Mouse (Mus musculus): Measurements from ENCODE around the gene Il1b.
A peak's percentile ranks its signal among the peaks of the same experiment; 100 is the strongest.

Gene Il1b

DNA sequence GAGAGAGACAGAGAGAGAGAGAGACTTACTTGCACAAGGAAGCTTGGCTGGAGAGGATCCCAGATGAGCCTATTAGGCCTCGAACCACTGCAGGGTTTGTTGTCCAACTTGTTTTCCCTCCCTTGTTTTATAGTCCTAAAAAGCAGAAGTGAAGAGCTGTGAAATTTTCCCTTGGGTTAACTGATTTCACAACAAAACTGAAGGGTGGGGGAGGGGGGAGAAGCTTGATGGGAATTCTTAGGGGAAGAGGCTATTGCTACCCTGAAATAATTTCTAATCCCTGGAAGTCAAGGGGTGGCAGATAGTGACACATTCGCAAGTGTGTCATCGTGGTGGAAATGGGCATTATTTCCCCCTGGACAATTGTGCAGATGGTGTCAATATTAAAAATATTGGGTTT, at the start of gene Il1b:
Gene Il1b (minus strand): TSS at position 101 of the 400 bp plus-strand sequence.
- no peak for DNase-seq (ENCODE audit: low spot score)

GRCm38 (mm10) chr2:129419361-129419880, 48.5 kb upstream of the Il1b start:
- no peak for DNase-seq (ENCODE audit: low spot score)

GRCm38 (mm10) chr2:129414593-129414992, 43.7 kb upstream of the Il1b start:
- no peak for DNase-seq (ENCODE audit: low spot score)

GRCm38 (mm10) chr2:129413488-129413887, 42.5 kb upstream of the Il1b start:
- DNase-seq (ENCODE audit: low spot score) = no peak

DNA sequence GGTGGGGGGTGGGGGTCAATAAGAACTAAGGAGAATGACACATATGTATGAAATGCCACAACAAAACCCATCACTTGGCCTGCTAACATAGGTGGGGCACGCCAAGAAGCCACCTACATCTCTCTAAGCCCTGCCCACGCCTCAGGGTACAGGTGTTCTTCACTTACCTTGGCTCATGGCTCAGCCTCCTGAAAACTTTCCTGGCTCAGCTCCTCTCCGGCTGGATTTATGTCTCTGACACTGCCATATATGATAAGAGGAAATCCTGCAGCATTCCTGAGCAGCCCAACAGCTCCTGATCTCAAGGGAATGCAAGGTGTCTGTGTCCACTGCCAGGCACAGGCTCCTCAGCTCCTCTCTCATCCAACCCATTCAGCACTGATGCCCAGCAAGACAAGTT, 40.7 kb upstream of the Il1b start:
- no peak for DNase-seq (ENCODE audit: low spot score)

DNA sequence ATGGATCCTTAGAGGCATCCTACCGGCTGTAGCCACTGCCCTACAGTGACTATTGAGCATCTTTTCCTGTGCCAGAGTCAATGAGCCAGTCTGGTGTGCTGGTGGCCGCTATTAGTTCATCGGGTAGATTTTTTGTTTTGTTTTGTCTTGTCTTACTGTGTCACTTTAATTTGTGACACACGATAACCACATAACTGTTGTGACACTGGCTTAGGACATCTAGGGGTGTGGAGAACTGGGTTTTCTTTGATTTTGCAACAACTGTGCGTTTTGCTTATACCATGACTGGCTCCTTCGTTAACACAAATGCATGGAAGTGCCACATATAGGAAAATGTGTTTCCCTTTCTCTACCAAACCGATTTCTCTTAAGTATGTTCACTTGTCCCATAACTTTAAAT, 39.4 kb upstream of the Il1b start:
- DNase-seq (ENCODE audit: low spot score) = no peak

DNA sequence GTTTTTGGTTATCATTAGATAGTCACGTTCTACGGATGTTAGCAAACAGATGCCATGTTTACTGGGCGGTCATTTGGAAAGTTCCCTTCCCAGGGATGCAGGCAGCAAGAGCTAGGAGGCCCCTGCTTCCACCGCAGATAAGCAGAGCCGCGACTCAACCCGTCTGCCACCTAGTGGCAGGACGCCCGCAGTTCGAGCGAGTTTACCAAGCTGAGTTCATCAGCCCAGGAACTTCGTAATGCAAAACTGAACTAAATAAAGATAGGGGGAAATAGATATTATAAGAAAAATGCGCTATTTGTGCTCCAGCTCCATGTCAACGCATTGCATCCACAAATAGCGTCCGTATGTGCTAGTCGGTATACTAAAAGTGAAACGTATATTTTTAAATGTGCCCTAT, 37.5 kb upstream of the Il1b start:
- peak; percentile 62 for DNase-seq (ENCODE audit: low spot score)

DNA sequence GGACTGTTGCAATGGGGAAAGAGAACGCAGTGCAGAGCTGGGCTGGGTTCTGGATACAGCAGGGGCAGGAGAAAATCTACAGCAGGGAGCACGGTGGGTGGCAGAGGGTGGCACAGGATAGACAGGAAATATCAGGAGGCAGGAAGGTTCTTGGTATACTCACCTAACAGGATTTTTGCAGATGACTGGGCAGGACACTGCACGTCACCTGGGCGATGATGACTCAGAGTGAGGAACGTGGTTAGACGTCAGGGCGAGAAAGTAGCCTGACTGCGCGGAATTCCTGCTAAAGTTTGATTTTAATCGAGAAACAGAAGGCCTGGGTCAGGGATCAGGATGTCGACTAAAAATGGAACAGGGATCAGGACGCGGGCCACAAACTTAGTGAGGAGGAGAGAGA, 36.7 kb upstream of the Il1b start:
- DNase-seq (ENCODE audit: low spot score) = no peak

GRCm38 (mm10) chr2:129406508-129406907, 35.6 kb upstream of the Il1b start:
- no peak for DNase-seq (ENCODE audit: low spot score)

GRCm38 (mm10) chr2:129403786-129404185, 32.8 kb upstream of the Il1b start:
- DNase-seq (ENCODE audit: low spot score) = no peak

GRCm38 (mm10) chr2:129402330-129402729, 31.4 kb upstream of the Il1b start:
- no peak for DNase-seq (ENCODE audit: low spot score)

DNA sequence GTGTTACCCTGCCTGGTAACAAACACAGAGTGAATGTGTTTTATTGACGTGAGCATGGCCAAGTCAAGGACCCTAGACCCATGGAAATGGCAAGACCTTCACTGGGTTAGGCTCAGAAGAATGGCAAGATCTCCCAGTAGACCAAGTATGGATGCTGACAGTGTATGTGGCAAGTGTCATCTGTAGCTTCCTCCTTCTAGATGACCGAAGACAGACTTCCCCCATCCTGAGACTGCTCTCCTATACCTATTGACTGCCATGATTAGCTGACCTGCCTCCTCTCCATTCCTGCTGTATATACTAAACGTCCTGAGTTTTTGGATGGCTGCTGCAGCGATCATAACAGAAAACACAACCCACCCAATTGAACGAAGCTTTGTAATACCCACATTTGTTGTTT, 30.9 kb upstream of the Il1b start:
- no peak for DNase-seq (ENCODE audit: low spot score)

- no peak for DNase-seq (ENCODE audit: low spot score)
Observed at GRCm38 (mm10) chr2:129398176-129398575, 27.2 kb upstream of the Il1b start.

DNA sequence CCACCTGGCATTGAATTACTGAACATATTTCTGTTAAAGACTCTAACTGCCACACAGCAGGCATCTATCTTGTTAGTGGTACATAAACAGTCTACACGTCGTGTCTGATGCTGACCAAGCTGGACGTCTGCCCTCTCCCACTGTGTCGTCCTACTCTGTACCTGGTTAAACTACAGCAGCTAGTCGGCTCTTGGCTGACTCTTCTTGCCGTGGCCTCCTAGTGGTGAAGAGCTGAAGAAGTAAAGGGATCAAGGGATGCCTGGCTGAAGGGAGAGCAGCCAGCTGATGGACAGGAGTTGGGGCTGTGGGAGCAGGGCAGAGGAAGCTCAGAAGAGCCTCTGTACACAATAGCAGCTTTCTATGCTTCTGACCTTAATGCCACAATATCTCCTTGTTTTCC, 22.6 kb upstream of the Il1b start:
- no peak for DNase-seq (ENCODE audit: low spot score)

- no peak for DNase-seq (ENCODE audit: low spot score)
Observed at GRCm38 (mm10) chr2:129390161-129390560, 19.2 kb upstream of the Il1b start.

- peak; percentile 59 for DNase-seq (ENCODE audit: low spot score)
Observed at GRCm38 (mm10) chr2:129389323-129389722, 18.4 kb upstream of the Il1b start.

GRCm38 (mm10) chr2:129385331-129385730, 14.4 kb upstream of the Il1b start:
- DNase-seq (ENCODE audit: low spot score) = no peak

DNA sequence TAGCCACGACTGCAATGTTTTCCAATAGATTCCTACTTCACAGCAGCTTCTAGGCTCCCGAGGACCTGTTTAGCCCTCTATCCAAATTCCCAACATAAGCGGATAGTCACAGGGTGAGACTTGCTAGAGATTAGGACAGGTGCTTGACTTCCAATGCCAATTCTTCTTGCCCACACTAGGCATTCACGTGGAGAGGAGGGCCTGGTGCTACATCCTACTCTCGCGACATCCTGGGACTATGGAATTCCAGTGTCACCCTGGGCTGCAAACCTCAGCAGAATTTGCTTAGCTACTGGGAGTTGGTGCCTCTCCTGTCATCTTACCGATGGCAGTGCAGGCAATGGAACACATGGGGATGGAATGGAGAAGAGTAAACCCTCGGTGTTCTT, 13.3 kb upstream of the Il1b start:
- DNase-seq (ENCODE audit: low spot score) = no peak

DNA sequence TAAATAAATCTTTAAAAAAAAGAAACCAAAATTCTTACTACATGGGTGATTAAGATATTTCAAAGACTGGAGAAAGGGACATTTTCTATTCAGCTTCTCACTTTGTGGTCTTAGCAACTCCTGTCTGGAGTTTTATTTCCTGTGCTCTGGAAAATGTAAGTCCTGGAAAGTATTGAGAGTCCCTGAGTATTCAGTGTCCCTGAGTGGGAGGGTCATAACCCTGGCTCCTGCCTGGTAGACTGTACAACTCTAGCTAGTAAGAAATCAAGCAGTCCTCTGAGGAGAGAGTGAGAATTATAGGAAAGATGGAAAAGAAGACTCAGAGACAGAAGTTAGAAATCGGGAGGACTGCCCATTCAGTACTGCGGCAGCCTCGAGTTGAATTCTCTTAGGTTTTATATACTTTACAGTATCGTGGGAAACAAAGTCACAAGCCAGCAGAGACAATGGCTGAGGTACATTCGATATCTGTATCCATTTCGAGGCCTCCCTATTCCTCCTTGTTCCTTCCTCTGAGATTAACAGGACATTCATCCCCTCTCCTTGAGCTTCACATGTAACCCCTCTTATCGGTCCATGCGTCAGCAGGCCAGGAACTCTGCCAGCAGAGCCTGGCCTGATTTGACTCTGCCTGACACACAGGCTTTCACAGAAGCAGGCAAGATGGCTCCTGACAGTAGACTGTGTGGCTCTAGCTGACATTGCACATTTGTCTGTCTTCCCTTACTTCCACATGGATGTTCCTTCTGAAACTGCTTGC, 12.8 kb upstream of the Il1b start:
- DNase-seq (ENCODE audit: low spot score) = no peak

- DNase-seq (ENCODE audit: low spot score) = no peak
Observed at GRCm38 (mm10) chr2:129380746-129381474, 10.0 kb upstream of the Il1b start.

DNA sequence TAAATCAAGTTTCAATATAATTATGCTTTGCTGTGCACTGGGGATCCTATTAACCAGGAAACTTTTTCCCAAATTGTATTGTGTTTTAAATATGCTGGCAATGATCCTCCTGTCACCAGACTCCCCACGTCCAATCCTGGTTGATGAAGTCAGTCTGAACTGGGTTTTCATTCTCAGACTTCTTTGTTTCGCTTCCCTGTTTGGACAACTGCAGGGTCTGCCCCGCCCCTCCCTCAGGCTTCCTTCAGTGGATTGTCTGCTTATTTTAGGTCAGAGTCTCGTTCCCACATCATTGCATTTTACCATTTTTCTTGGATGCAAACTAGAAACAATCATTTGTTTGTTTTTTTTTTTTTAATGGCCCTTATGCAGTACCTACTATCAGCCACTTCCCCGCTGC, 9.3 kb upstream of the Il1b start:
- peak; percentile 42 for DNase-seq (ENCODE audit: low spot score)

DNA sequence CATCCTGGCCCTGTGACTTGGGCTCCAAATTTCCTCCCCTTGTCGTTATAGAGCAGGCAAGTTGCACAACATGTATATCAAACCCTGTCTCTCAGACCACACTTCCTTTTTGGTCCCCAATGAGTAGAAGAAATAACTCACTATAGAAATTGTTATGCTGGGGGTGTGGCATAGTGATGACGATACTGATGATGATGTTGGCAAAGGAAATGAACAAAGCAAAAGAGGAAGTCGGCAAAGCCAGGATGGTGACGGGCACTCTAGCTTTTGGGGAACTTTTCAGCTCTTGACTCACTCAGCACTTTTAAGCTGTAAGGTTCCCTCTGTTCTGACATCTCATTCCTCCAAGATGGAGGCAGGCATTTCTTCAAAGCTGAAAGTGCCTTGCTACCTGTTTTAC, 2.4 kb upstream of the Il1b start:
- DNase-seq (ENCODE audit: low spot score) = peak; percentile 64

DNA sequence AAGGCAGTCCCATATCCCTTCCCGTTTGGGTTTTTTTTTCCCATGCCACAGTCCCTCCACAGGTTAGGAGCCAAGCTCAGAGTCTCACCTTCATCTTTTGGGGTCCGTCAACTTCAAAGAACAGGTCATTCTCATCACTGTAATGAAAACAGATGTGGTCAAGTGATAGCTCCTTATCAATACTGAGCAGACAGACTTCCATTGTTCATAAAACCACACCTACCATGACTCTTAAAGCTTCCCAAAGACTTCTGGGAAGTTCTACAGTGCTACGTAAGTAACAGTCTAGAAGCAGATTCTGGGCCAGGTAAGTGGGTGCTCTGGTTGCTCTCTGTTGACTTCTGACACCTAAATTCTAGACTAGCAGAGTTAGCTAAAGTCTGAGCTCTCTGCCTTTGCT, 1.3 kb downstream of the Il1b start:
- DNase-seq (ENCODE audit: low spot score) = no peak

All from lung, postnatal 25 days (tissue).